Mouse (Mus musculus): ENCODE measurements around the gene Pptc7.
A peak's percentile ranks its signal among the peaks of the same experiment; 100 is the strongest.
"Not testable (repeated sequence)": the region's sequence is repeated elsewhere in the genome, so short reads cannot be mapped to it uniquely, and the experiment has no call there.

The Pptc7 gene

GRCm38 (mm10) chr5:122302810-122303745 is 18.9 kb downstream of the Pptc7 start:
- no peak for DNase-seq (ENCODE audit: low read depth)

- peak; percentile 86 for DNase-seq (ENCODE audit: low read depth)
Observed at GRCm38 (mm10) chr5:122303937-122304336, 19.8 kb downstream of the Pptc7 start.

DNA sequence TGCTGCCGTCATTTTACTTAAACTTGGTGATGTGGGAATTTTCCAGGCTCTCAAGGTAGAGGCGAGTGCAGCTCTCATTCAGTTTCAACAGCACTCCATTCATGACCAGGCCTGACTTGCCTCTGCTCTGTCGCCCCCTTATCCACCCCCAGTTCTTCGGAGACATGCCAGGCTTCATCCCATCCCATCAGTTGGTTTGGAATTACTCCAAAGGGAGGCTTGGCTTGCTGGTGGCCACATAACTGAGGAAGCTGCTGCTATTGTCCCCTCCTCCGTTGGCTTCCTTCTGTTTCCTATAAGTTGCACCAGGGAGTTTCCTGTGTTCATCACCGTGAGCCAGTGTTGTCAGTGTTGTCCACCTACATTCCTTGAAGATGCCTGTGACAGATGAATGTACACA is 20.4 kb downstream of the Pptc7 start:
- no peak for DNase-seq (ENCODE audit: low read depth)

GRCm38 (mm10) chr5:122305472-122305871 is 21.3 kb downstream of the Pptc7 start:
- no peak for DNase-seq (ENCODE audit: low read depth)

GRCm38 (mm10) chr5:122306536-122306935 is 22.4 kb downstream of the Pptc7 start:
- no peak for DNase-seq (ENCODE audit: low read depth)

DNA sequence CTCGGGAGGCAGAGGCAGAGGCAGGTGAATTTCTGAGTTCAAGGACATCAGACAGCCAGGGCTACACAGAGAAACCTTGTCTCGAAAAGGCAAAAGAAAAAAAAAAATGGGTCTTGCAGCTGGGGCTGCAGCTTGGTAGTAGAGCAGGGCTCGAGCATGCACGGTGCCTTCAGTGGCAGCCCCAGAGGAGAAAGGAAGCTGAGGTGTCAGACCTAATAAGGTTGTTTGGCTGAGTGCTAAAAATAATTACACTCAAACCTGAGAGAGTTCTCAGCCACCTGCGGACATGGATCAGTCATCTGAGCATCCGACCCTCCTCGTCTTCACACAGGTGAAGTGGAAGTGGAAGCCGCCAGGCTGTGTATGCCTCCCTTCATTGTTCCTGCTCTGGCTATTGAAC is 26.5 kb downstream of the Pptc7 start:
- DNase-seq (ENCODE audit: low read depth): no peak

DNA sequence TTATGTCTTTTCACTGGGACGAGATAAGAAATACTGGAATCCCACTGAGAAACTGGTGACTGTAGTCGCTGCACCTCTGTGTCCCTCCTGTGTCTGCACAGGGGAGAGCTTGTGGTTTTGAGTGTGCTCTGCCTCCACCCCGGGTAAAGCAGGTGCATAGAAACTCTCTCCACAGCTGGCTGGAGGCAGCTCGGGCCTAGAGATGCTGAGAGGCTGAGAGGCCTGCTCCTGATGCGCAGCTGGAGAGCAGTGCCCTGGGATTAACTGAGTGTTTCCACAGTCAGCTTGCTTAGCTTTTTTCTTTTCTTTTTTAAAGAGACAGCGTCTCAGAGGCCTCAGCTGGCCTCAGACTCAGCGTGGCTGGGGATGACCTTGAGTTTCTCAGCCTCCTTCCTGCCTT is 27.5 kb downstream of the Pptc7 start:
- DNase-seq (ENCODE audit: low read depth): no peak

DNA sequence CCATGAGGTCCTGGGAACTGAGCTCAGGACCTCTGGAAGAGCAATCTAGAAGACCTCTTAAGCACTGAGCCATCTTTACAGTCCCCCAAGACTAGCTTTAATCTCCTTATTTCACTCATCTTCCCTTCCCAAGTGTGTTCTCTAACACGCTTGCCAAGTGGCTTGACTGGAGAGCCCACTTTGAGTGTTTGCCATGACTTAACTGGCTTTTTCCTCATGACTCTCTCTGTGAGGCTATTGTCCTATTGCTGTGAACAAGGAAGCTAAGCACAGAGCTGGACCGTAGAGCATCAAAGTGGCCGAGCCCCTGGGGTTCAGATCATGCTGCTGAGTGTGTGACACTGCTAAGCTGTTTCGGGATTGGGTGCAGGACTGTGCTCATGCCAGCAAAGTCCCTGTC is 28.2 kb downstream of the Pptc7 start:
- no peak for DNase-seq (ENCODE audit: low read depth)

DNA sequence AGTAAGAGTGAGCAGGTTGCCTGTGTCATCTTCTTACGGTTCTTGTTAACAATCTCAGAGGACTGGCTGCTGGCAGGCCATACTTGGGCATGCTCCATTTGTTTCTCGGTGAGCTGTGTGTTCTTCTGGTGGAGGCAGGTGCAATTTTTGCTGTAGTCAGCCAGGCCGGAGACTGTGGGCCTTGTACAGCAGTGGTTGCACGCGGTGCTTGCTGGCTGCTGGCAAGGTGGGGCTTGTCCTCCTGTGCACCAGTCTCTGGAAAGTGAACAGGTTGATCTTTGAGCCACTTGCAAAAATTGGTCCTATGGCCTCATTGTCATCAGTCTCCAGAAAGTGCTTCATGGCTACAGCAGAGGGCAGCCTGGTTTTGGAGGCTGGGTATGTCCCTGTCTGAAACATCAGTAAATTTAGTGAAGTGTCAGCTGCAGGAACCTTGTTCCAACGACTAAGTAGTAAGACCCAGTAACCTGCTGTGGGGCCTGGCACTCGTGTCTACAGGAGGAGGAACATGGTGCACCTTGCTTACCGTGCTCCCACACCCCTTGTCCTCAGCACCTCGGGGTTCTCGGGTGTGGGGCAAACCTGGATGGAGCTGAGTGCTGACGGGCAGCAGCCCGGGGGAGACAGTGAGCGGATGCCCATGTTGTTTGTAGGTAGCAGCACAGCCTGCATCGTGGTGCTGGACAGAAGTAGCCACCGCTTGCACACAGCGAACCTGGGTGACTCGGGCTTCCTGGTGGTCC is 28.9 kb downstream of the Pptc7 start:
- no peak for DNase-seq (ENCODE audit: low read depth)

DNA sequence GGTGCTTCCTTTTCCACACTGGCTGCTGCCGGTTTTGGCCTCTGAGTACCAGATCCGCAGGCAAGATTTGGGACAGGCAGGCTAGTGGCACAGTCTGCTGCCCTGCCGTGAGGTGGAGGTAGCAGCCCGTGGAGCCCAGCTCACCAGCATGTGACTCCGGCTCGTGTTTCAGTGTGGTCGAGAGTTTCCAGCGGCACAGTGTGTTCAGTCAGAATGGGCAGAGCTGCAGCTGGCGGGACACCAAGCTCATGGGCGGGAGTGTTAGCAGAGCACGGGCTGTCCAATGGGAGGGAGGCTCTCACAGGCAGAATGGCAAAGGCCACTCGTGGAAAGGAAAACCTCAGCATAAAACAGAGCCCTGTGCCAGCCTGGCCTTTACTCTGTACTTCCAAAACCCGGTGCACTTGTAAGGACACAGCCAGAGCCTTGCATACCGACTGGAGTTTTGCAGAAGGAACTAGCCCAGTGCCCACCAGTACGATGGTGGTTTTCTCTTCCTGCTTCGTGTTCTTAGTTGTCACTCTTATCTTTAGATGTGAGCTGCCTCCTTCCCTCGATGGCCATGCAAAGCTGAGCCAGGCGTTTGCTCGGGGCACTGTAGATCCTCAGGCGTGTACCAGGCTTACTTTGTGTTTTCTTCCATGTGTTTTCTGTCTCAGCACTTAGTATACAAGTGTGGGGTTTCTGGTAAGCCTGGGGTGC is 31.0 kb downstream of the Pptc7 start:
- DNase-seq (ENCODE audit: low read depth): peak; percentile 98

- DNase-seq (ENCODE audit: low read depth): no peak
Observed at GRCm38 (mm10) chr5:122317329-122318045, 33.3 kb downstream of the Pptc7 start.

DNA sequence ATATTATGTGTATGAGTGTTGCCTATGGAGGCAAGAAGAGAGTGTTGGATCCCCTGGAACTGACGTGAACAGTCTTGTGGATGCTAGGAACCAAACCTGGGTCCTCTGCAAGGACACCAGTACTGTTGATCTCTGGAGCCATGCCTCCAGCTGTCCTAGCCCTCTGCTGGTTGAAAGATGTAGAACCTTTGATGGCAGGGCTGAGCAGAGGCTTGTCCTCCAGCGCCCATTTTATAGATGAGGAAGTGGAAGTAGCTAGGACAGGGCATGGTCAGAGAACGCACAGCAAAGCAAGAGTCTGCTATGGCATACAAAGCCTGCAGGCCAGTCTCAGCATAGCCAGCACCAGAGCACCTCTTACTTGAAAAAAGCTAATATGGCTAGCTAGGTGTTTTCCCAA is 33.9 kb downstream of the Pptc7 start:
- no peak for DNase-seq (ENCODE audit: low read depth)

DNA sequence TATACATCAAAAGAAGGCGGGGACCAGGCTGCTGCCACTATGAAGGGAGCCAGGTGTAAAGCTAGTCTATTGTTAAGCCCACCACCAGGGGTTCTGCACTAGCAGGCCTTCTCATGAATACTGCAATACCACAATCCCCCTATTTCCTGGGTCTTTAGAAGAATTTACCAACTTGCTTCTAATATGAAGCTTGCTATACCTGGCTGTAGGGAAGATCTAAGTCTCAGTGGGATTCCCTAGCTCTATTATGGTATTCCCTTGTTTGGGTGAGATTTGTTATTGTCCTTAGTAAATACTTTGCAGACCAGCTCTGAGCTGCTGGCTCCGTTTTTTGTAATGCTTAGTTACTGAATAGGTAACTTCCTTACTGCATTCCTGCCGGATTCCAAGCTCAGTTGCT is 34.8 kb downstream of the Pptc7 start:
- not testable (repeated sequence) for DNase-seq (ENCODE audit: low read depth)

- no peak for DNase-seq (ENCODE audit: low read depth)
Observed at GRCm38 (mm10) chr5:122319474-122320204, 35.5 kb downstream of the Pptc7 start.

DNA sequence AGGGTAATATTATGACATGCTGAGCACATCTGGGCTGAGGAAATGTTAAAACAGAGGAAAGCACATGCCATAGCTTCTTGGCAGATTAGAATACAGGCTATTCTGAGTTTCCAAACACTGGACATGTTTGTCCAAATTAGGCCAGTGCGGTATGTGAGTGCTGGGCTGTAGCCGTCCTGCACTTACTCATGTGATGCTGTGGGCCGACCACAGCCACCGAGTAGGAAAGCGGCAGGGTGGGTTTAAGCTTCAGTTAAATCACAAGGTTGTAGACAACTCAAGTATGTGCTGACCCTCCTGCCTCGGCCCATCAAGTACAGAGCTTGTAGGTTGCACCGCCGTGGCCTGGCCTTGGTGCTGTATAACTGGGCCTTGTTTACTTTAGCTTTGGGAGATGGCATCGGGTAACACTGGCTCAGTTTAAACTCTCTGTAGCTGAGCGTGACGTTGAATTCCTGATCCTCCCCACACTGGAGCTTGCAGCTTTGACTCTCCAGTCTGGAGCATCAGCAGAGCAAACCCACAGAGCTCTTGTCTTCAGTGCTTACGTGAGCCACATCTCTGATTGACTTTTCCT is 36.1 kb downstream of the Pptc7 start:
- DNase-seq (ENCODE audit: low read depth): peak; percentile 79

GRCm38 (mm10) chr5:122323523-122323922 is 39.4 kb downstream of the Pptc7 start:
- DNase-seq (ENCODE audit: low read depth): no peak

GRCm38 (mm10) chr5:122324608-122325431 is 40.7 kb downstream of the Pptc7 start:
- DNase-seq (ENCODE audit: low read depth): peak; percentile 80

GRCm38 (mm10) chr5:122325477-122325876 is 41.3 kb downstream of the Pptc7 start:
- DNase-seq (ENCODE audit: low read depth): no peak

DNA sequence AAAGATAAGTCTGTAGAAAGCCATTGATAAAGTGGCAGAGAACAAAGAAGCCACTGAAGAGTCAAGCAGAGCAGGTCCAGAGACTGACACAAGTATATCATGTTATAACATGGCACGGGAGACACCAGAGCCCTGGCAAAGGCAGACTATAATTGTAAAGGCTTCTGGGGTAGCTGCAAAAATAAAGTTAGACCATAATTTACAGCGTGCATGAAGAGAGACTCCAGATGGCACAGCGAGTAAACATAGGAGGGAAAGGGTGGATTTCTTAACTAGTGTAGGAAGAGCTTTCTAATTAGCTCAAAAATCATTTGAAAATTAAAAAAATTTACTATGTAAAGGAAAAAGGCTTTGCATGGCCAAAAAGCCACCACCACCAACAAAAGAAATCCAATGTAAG is 43.1 kb downstream of the Pptc7 start:
- DNase-seq (ENCODE audit: low read depth): no peak

DNA sequence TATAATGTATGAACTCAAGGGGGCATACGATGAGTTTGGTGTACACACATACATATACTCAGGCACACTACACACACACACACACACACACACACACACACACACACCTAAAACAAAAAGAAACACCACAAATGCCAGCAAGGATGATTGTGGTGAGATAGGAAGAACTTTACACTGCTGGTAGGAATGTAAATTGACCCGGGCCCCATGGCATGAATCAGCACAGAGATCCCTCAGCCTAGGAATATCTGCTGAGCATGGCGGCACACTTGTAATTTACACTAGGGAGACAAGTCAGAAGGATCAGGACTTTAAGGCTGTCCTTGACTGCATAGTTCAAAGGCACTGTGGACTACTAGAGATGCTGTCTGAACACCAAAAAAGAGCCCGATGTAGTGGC is 46.1 kb downstream of the Pptc7 start:
- DNase-seq (ENCODE audit: low read depth): no peak
